Mouse (Mus musculus): ENCODE data around the gene Acap1.

GRCm38 (mm10) chr11:69910781-69911560, 15.6 kb upstream of the Acap1 start:
- no peak for TF ChIP-seq POLR2A (IDR thresholded peaks at IDR 0.05; ENCODE audit: low read depth, low read length)
- TF ChIP-seq CTCF (IDR thresholded peaks at IDR 0.05; ENCODE audit: extremely low read depth, insufficient read depth, insufficient read length, insufficient replicate concordance) = no peak

Data from spleen, adult 2 months (tissue).